Mouse (Mus musculus) spleen, adult 2 months (tissue): ENCODE data around the gene Naglu.

Experiments used
- CTCF ChIP-seq: fragments of 200-500 bp; IDR thresholded peaks from 2 replicates; pipeline ENCODE4 v1.5.1; 2011; ENCODE audit warnings: mild to moderate bottlenecking, inconsistent platforms; ENCODE audit not compliant: insufficient read depth, insufficient read length, insufficient replicate concordance; ENCODE audit errors: extremely low read depth
- POLR2A ChIP-seq: fragments of 200-500 bp; IDR thresholded peaks from 2 replicates; pipeline ENCODE4 v1.6.1; 2011; ENCODE audit warnings: low read depth, low read length, inconsistent platforms

- TF ChIP-seq CTCF (no peak), POLR2A (no peak)
These were observed 8.3 kb downstream of the Naglu start, which contains the start of gene Hsd17b1 for GRCm38 (mm10) chr11:101078121-101078520.
